Mouse (Mus musculus): ENCODE measurements at regions not wholly inside any gene's neighbourhood (a gene's known extent, or its start where the extent isn't known, plus 50 kb on each side); places are given as distances from the start of the nearest gene placed in this dataset.

DNA sequence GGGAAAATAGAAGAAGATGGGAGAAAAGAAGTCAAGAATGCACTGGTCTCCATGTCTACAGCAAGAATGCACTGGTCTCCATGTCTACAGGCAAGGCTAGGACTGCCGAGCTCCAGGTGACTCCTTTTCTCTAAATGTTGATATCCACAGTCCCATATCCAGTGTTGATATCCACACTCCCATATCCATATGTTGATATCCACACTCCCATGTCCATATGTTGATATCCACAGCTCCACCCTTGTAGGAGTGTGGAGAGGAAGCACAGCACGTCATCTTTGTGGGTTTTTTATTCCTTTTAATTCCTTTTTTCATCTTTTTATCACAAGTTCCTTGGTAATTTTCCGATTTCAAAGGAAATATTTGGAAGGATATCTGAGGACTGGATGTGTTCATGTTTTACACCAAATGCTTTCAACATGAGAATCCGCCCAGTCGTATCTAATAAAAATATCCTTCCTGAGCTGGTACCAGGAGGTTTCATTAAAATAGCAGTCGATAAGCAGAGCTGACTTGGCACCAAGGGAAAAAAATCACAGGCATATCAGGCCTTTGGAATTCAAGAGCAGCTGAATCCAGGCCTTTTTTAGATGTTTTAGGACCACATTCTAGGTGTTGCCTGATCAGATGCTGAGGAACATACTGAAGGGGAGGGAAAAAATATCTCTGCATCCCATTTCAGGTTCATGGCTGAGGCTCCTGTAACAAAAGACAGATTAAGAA, 653.7 kb upstream of the Cdh11 start:
- in situ Hi-C loops (cut with MboI; ENCODE audit: low sequenced_read_pairs in 2 of 2, unreplicated experiment in 2 of 2), result no loop called here
- no peak overlapping the region for H3K27ac ChIP-seq (ENCODE audit: insufficient read depth, low read depth, low read length, poor library complexity, severe bottlenecking)
- peaks cover 0 to 2% of the 10 kb centered on the region in 2 experiments; a peak in 1 of 4 replicates for H3K4me1 ChIP-seq (ENCODE audit: control insufficient read depth in 2 of 2, insufficient read depth in 2 of 2, low read length in 2 of 2, poor library complexity in 1 of 2)
- no peak overlapping the region for H3K4me3 ChIP-seq (ENCODE audit: insufficient read depth in 1 of 2, low read depth in 1 of 2, low read length in 2 of 2, poor library complexity in 1 of 2, severe bottlenecking in 1 of 2)
- no peaks in the 10 kb centered on the region for H3K36me3 ChIP-seq (ENCODE audit: control insufficient read depth, insufficient read depth, low read length, poor library complexity, severe bottlenecking)
- TF ChIP-seq ZC3H11A (IDR thresholded peaks at IDR 0.05; ENCODE audit: borderline replicate concordance, low read depth, low read length) (no peak), ZNF384 (IDR thresholded peaks at IDR 0.05; ENCODE audit: low read depth, low read length) (no peak), CHD2 (IDR thresholded peaks at IDR 0.05; ENCODE audit: low read depth, low read length) (no peak), MAFK (IDR thresholded peaks at IDR 0.05; ENCODE audit: insufficient read depth, low read depth, low read length) (no peak), HCFC1 (IDR thresholded peaks at IDR 0.05; ENCODE audit: borderline replicate concordance, insufficient read depth, low read length) (no peak)
- no peak for DNase-seq (ENCODE audit: low read depth, low spot score)
- H3K9me3 ChIP-seq (ENCODE audit: control insufficient read depth, insufficient read depth, low read depth, low read length), result no peaks in the 10 kb centered on the region
- no peak overlapping the region for H3K9ac ChIP-seq (ENCODE audit: insufficient read depth, low read depth, low read length, poor library complexity, severe bottlenecking)

DNA sequence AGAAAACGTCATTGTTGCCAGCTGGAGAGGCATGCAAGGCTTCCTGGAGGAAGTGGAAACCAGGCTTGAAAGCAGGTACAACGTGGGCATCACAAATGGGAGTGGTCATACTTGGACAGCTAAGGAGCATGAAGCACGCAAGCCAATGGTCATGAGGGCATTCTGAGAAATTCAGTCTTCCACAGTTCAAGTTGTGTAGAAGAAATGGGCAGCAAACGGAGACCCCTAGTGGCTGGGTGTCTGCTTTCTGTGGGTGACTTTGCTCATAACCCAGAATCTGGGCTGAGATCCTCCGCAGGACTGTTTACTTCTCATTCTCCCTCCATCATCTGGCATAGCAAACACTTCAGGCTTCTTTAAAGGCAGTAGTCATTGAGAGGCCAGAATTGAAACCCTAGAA, 655.7 kb upstream of the Cdh11 start:
- in situ Hi-C loops (cut with MboI; ENCODE audit: low sequenced_read_pairs in 2 of 2, unreplicated experiment in 2 of 2), result no loop called here
- H3K36me3 ChIP-seq (ENCODE audit: control insufficient read depth, insufficient read depth, low read length, poor library complexity, severe bottlenecking), result no peaks in the 10 kb centered on the region
- no peak for DNase-seq (ENCODE audit: low read depth, low spot score)
- H3K4me1 ChIP-seq (ENCODE audit: control insufficient read depth in 2 of 2, insufficient read depth in 2 of 2, low read length in 2 of 2, poor library complexity in 1 of 2), result peaks cover 0 to 2% of the 10 kb centered on the region in 2 experiments; a peak in 1 of 4 replicates
- H3K27ac ChIP-seq (ENCODE audit: insufficient read depth, low read depth, low read length, poor library complexity, severe bottlenecking), result no peak overlapping the region
- H3K9ac ChIP-seq (ENCODE audit: insufficient read depth, low read depth, low read length, poor library complexity, severe bottlenecking), result no peak overlapping the region
- no peak overlapping the region for H3K4me3 ChIP-seq (ENCODE audit: insufficient read depth in 1 of 2, low read depth in 1 of 2, low read length in 2 of 2, poor library complexity in 1 of 2, severe bottlenecking in 1 of 2)
- H3K9me3 ChIP-seq (ENCODE audit: control insufficient read depth, insufficient read depth, low read depth, low read length), result no peaks in the 10 kb centered on the region
- no peak for TF ChIP-seq CHD2 (IDR thresholded peaks at IDR 0.05; ENCODE audit: low read depth, low read length)
- TF ChIP-seq ZNF384 (IDR thresholded peaks at IDR 0.05; ENCODE audit: low read depth, low read length), result no peak
- TF ChIP-seq MAFK (IDR thresholded peaks at IDR 0.05; ENCODE audit: insufficient read depth, low read depth, low read length), result no peak
- no peak for TF ChIP-seq HCFC1 (IDR thresholded peaks at IDR 0.05; ENCODE audit: borderline replicate concordance, insufficient read depth, low read length)
- no peak for TF ChIP-seq ZC3H11A (IDR thresholded peaks at IDR 0.05; ENCODE audit: borderline replicate concordance, low read depth, low read length)

DNA sequence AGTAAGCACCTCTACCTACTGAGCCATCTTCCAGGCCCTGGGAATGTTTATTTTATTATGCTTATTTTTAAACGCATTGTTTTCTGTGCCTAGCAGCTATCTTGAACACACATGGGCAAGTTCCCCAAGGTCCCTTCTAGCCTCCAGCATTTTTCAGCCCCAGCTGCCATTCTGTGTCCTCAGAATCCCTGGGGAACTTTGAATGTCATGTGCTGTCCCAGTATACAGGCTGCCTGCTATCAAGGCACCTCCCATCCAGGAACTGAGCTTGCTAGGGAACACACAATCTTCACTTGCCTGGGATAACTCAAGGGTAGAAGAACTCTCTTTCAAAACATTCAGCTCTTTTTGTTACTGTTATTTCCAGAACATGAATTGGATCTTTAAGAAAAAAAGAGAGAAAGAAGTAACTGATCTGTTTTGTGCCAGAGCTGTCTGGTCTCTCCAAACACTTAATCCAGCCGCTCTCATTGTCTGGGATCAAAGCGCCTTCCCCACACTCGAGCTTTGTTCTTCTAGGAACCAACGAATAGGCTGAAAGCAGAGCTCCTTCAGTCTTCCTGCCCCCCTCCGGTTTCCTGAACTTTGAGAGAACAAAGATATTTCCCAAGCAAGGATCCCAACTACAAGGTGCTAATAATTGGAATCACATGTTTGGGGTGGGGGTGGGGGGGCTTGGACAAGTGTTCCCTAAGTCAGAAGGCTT, 657.1 kb upstream of the Cdh11 start:
- peaks cover 0 to 2% of the 10 kb centered on the region in 2 experiments; a peak in 1 of 4 replicates for H3K4me1 ChIP-seq (ENCODE audit: control insufficient read depth in 2 of 2, insufficient read depth in 2 of 2, low read length in 2 of 2, poor library complexity in 1 of 2)
- H3K9ac ChIP-seq (ENCODE audit: insufficient read depth, low read depth, low read length, poor library complexity, severe bottlenecking), result no peak overlapping the region
- peak; percentile 40 for DNase-seq (ENCODE audit: low read depth, low spot score)
- H3K27ac ChIP-seq (ENCODE audit: insufficient read depth, low read depth, low read length, poor library complexity, severe bottlenecking), result no peak overlapping the region
- H3K9me3 ChIP-seq (ENCODE audit: control insufficient read depth, insufficient read depth, low read depth, low read length), result no peaks in the 10 kb centered on the region
- no peak overlapping the region for H3K4me3 ChIP-seq (ENCODE audit: insufficient read depth in 1 of 2, low read depth in 1 of 2, low read length in 2 of 2, poor library complexity in 1 of 2, severe bottlenecking in 1 of 2)
- in situ Hi-C loops (cut with MboI; ENCODE audit: low sequenced_read_pairs in 2 of 2, unreplicated experiment in 2 of 2), result no loop called here
- no peaks in the 10 kb centered on the region for H3K36me3 ChIP-seq (ENCODE audit: control insufficient read depth, insufficient read depth, low read length, poor library complexity, severe bottlenecking)
- TF ChIP-seq ZC3H11A (IDR thresholded peaks at IDR 0.05; ENCODE audit: borderline replicate concordance, low read depth, low read length) (no peak), MAFK (IDR thresholded peaks at IDR 0.05; ENCODE audit: insufficient read depth, low read depth, low read length) (no peak), HCFC1 (IDR thresholded peaks at IDR 0.05; ENCODE audit: borderline replicate concordance, insufficient read depth, low read length) (no peak), CHD2 (IDR thresholded peaks at IDR 0.05; ENCODE audit: low read depth, low read length) (no peak)

DNA sequence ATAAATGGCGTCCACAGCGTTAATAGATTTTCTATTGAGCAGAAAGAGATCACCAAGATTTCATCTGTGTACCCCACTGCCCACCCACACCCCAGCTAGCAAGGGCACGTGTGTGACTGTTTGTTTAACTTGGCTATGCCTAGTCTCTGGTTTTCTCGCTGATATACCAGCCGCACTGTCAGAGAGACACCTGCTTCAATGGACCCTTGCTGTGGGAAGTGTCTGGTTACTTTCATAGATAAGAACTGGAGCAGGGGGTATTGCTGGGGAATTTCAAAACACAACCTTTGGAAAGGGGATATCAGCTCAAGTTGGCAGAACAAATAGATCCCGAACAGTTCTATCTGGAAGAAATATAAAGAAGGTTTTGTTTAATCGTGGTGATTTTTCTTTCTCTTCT, 656.8 kb upstream of the Cdh5 start:
- Histone ChIP-seq H3K36me3 (ENCODE audit: control insufficient read depth, insufficient read depth, low read length, poor library complexity, severe bottlenecking) (no peaks in the 10 kb centered on the region), H3K4me1 (ENCODE audit: control insufficient read depth in 2 of 2, insufficient read depth in 2 of 2, low read length in 2 of 2, poor library complexity in 1 of 2) (peaks cover 0 to 2% of the 10 kb centered on the region in 2 experiments; a peak in 1 of 4 replicates), H3K4me3 (ENCODE audit: insufficient read depth in 1 of 2, low read depth in 1 of 2, low read length in 2 of 2, poor library complexity in 1 of 2, severe bottlenecking in 1 of 2) (no peak overlapping the region), H3K9me3 (ENCODE audit: control insufficient read depth, insufficient read depth, low read depth, low read length) (no peaks in the 10 kb centered on the region), H3K27ac (ENCODE audit: insufficient read depth, low read depth, low read length, poor library complexity, severe bottlenecking) (no peak overlapping the region), H3K9ac (ENCODE audit: insufficient read depth, low read depth, low read length, poor library complexity, severe bottlenecking) (no peak overlapping the region)
- in situ Hi-C loops (cut with MboI; ENCODE audit: low sequenced_read_pairs in 2 of 2, unreplicated experiment in 2 of 2), result no loop called here
- TF ChIP-seq ZC3H11A (IDR thresholded peaks at IDR 0.05; ENCODE audit: borderline replicate concordance, low read depth, low read length) (no peak), MAFK (IDR thresholded peaks at IDR 0.05; ENCODE audit: insufficient read depth, low read depth, low read length) (no peak), HCFC1 (IDR thresholded peaks at IDR 0.05; ENCODE audit: borderline replicate concordance, insufficient read depth, low read length) (no peak), CHD2 (IDR thresholded peaks at IDR 0.05; ENCODE audit: low read depth, low read length) (no peak), ZNF384 (IDR thresholded peaks at IDR 0.05; ENCODE audit: low read depth, low read length) (no peak)
- no peak for DNase-seq (ENCODE audit: low read depth, low spot score)
